Mouse (Mus musculus) kidney, adult 2 months (tissue): ENCODE measurements at regions not wholly inside any gene's neighbourhood (a gene's known extent, or its start where the extent isn't known, plus 50 kb on each side); places are given as distances from the start of the nearest gene placed in this dataset.

ENCODE experiments used
- CTCF ChIP-seq: fragments of 200-500 bp; conservative IDR thresholded peaks from 2 replicates; pipeline ENCODE4 v1.5.1; 2011; ENCODE audit warnings: low read depth, mild to moderate bottlenecking, control low read depth, low read length, moderate library complexity, mixed read lengths; ENCODE audit not compliant: insufficient read depth, insufficient read length
- POLR2A ChIP-seq: fragments of 200-500 bp; IDR thresholded peaks from one replicate; pipeline ENCODE4 v1.6.1; 2011; ENCODE audit warnings: low read depth, low read length, control low read depth

- TF ChIP-seq CTCF (no peak), POLR2A (no peak)
These were observed 334.5 kb upstream of the Trpc7 start for GRCm38 (mm10) chr13:57230253-57230652.
